Mouse (Mus musculus): ENCODE measurements around the gene Rufy2.

GRCm38 (mm10) chr10:63056966-63057750 is 77.1 kb downstream of the Rufy2 start:
- TF ChIP-seq POLR2A (IDR thresholded peaks at IDR 0.05; ENCODE audit: insufficient read length, low read depth), result no peak
- TF ChIP-seq MAX (IDR thresholded peaks at IDR 0.05; ENCODE audit: low read depth), result no peak
- no peak for TF ChIP-seq SRF (IDR thresholded peaks at IDR 0.05; ENCODE audit: control insufficient read depth, insufficient read length, low read depth)
- TF ChIP-seq MYOG (IDR thresholded peaks at IDR 0.05; ENCODE audit: control insufficient read depth in 1 of 3, insufficient read depth in 1 of 3, insufficient read length in 2 of 3, low read depth in 2 of 3), result no peak
- TF ChIP-seq E2F4 (IDR thresholded peaks at IDR 0.05; ENCODE audit: insufficient read depth), result no peak
